Mouse (Mus musculus): ENCODE measurements at regions not wholly inside any gene's neighbourhood (a gene's known extent, or its start where the extent isn't known, plus 50 kb on each side); places are given as distances from the start of the nearest gene placed in this dataset.

- DNase-seq (ENCODE audit: low read depth, low spot score), result no peak
Measured at GRCm38 (mm10) chr12:56472856-56473647, 63.7 kb downstream of the Nkx2-1 start.

GRCm38 (mm10) chr12:56470932-56471500 lies 65.7 kb downstream of the Nkx2-1 start:
- DNase-seq (ENCODE audit: low read depth, low spot score), result peak; percentile 16

- no peak for DNase-seq (ENCODE audit: low read depth, low spot score)
Measured at GRCm38 (mm10) chr12:56459508-56460119, 77.1 kb downstream of the Nkx2-1 start.

GRCm38 (mm10) chr12:56458665-56459507 lies 77.8 kb downstream of the Nkx2-1 start:
- peak; percentile 3 for DNase-seq (ENCODE audit: low read depth, low spot score)

- DNase-seq (ENCODE audit: low read depth, low spot score), result no peak
Measured at GRCm38 (mm10) chr12:56457951-56458350, 78.8 kb downstream of the Nkx2-1 start.

GRCm38 (mm10) chr12:56457356-56457755 lies 79.4 kb downstream of the Nkx2-1 start:
- DNase-seq (ENCODE audit: low read depth, low spot score), result no peak

- no peak for DNase-seq (ENCODE audit: low read depth, low spot score)
Measured at GRCm38 (mm10) chr12:56450261-56450660, 86.4 kb downstream of the Nkx2-1 start.

GRCm38 (mm10) chr12:56448786-56449564 lies 87.7 kb downstream of the Nkx2-1 start:
- DNase-seq (ENCODE audit: low read depth, low spot score), result no peak

- DNase-seq (ENCODE audit: low read depth, low spot score), result peak; percentile 7
Measured at GRCm38 (mm10) chr12:56441166-56441817, 95.4 kb downstream of the Nkx2-1 start.

GRCm38 (mm10) chr12:56440068-56440847 lies 94.6 kb upstream of the Mbip start:
- DNase-seq (ENCODE audit: low read depth, low spot score), result no peak

- no peak for DNase-seq (ENCODE audit: low read depth, low spot score)
Measured at GRCm38 (mm10) chr12:56438384-56438783, 92.7 kb upstream of the Mbip start.

- no peak for DNase-seq (ENCODE audit: low read depth, low spot score)
Measured at GRCm38 (mm10) chr12:56437975-56438374, 92.3 kb upstream of the Mbip start.

- no peak for DNase-seq (ENCODE audit: low read depth, low spot score)
Measured at GRCm38 (mm10) chr12:56426681-56427246, 81.1 kb upstream of the Mbip start.

GRCm38 (mm10) chr12:56416106-56416505 lies 70.4 kb upstream of the Mbip start:
- DNase-seq (ENCODE audit: low read depth, low spot score), result no peak

- DNase-seq (ENCODE audit: low read depth, low spot score), result peak; percentile 86
Measured at GRCm38 (mm10) chr12:56414861-56415765, 69.4 kb upstream of the Mbip start.

- no peak for DNase-seq (ENCODE audit: low read depth, low spot score)
Measured at GRCm38 (mm10) chr12:56405658-56406057, 60.0 kb upstream of the Mbip start.

GRCm38 (mm10) chr12:56404833-56405232 lies 59.1 kb upstream of the Mbip start:
- peak; percentile 65 for DNase-seq (ENCODE audit: low read depth, low spot score)

- no peak for DNase-seq (ENCODE audit: low read depth, low spot score)
Measured at GRCm38 (mm10) chr12:56404262-56404661, 58.6 kb upstream of the Mbip start.
